Mouse (Mus musculus) neural tube, embryonic 11.5 days (tissue): ENCODE data around the gene Cbfa2t3. TPM values are rescaled to one million over a fixed set of nuclear protein-coding genes. Genes with fewer than 3 reads are reported as not detected.

ENCODE experiments used
- ATAC-seq: fragments of 200-750 bp; cut with Nextera tagmentation; 2 replicates; pipeline ENCODE4 v1.8.0; 2017; ENCODE audit warnings: moderate number of reproducible peaks, mild to moderate bottlenecking, moderate TSS enrichment, moderate library complexity; ENCODE audit not compliant: insufficient read depth, low FRiP score, low TSS enrichment
- DNase-seq: peaks from one replicate; pipeline ENCODE4 v3.0.0-alpha.2; 2015; ENCODE audit warnings: low spot score
- H3K27ac ChIP-seq: fragments of 300-500 bp; sonication (generic); 2 replicates; pipeline ENCODE4 v1.5.1; 2014; ENCODE audit warnings: low read depth, mild to moderate bottlenecking, low read length
- H3K27me3 ChIP-seq: fragments of 300-500 bp; sonication (generic); 2 replicates; pipeline ENCODE4 v1.6.1; 2014; ENCODE audit warnings: mild to moderate bottlenecking, low read length, mixed read lengths; ENCODE audit not compliant: control insufficient read depth, insufficient read depth
- H3K36me3 ChIP-seq: fragments of 300-500 bp; sonication (generic); 2 replicates; pipeline ENCODE4 v1.6.1; 2014; ENCODE audit warnings: mild to moderate bottlenecking, low read length, moderate library complexity, mixed read lengths; ENCODE audit not compliant: control insufficient read depth, insufficient read depth
- H3K4me1 ChIP-seq: fragments of 300-500 bp; sonication (generic); 2 replicates; pipeline ENCODE4 v1.6.1; 2014; ENCODE audit warnings: low read length, mixed read lengths; ENCODE audit not compliant: control insufficient read depth, insufficient read depth
- H3K4me2 ChIP-seq: fragments of 300-500 bp; sonication (generic); 2 replicates; pipeline ENCODE4 v1.6.1; 2014; ENCODE audit warnings: low read depth, mild to moderate bottlenecking, moderate library complexity
- H3K4me3 ChIP-seq: fragments of 300-500 bp; sonication (generic); 2 replicates; pipeline ENCODE4 v1.5.1; 2014; ENCODE audit warnings: low read depth, low read length
- H3K9ac ChIP-seq: fragments of 300-500 bp; sonication (generic); 2 replicates; pipeline ENCODE4 v1.6.1; 2014; ENCODE audit warnings: mild to moderate bottlenecking, low read length
- H3K9me3 ChIP-seq: fragments of 300-500 bp; sonication (generic); 2 replicates; pipeline ENCODE4 v1.6.1; 2016; ENCODE audit warnings: low read length; ENCODE audit not compliant: control insufficient read depth
- WGBS: fragments of 180-500 bp; shearing (Covaris S2); extraction: QIAGEN DNeasy Blood & Tissue Kit; methylation state at CpG from one replicate; pipeline ENCODE4 v1.1.7; 2014; 5-methylcytosine and 5-hydroxymethylcytosine counted together
- polyA plus RNA-seq: library from polyadenylated mRNA; unstranded; fragments of >200 nt; fragmentation: Nextera tagmentation; extraction: Ambion mirVana; gene quantifications from 2 replicates; pipeline ENCODE4 v1.2.1, GENCODE M21; 2014

Cbfa2t3 gene
- 7.5 and 8.5 TPM in 2 replicates for polyA plus RNA-seq

- Histone ChIP-seq H3K4me1 (no peaks in the 10 kb centered on the region), H3K27ac (no peak within 1 kb of the TSS), H3K36me3 (no peaks in the 10 kb centered on the region), H3K27me3 (no peaks in the 10 kb centered on the region), H3K4me3 (no peak within 1 kb of the TSS), H3K9me3 (no peaks in the 10 kb centered on the region), H3K9ac (no peak within 1 kb of the TSS), H3K4me2 (no peak within 1 kb of the TSS; the same call in 1 of the 2 replicates)
- DNase-seq (no peak), ATAC-seq (no peak)
- whole genome bisulfite sequencing = 53% methylated on average over 13 of the region's 13 CpGs
Observed at GRCm38 (mm10) chr8:122699005-122699492, at the start of gene Cbfa2t3. Cbfa2t3 (minus strand) TSS chr8:122699109.

- peaks cover 32% of the 10 kb centered on the region for H3K4me1 ChIP-seq
- no peak overlapping the region for H3K4me2 ChIP-seq
- 78% methylated on average over 1 of the region's 1 CpGs for WGBS
- no peak overlapping the region for H3K9ac ChIP-seq
- no peaks in the 10 kb centered on the region for H3K9me3 ChIP-seq
- H3K36me3 ChIP-seq = no peaks in the 10 kb centered on the region
- no peak overlapping the region for H3K4me3 ChIP-seq
- 0 out of 2 replicates have a peak overlapping the region, but pooled peaks have one; percentile 14 for H3K27ac ChIP-seq
- H3K27me3 ChIP-seq = no peaks in the 10 kb centered on the region
- DNase-seq (no peak), ATAC-seq (no peak)
Observed at GRCm38 (mm10) chr8:122747825-122748224, 48.9 kb upstream of the Cbfa2t3 start.

GRCm38 (mm10) chr8:122746439-122746838 is 47.5 kb upstream of the Cbfa2t3 start:
- Histone ChIP-seq H3K9me3 (no peaks in the 10 kb centered on the region), H3K4me1 (peaks cover 37% of the 10 kb centered on the region), H3K27ac (peak overlapping the region; percentile 94), H3K36me3 (no peaks in the 10 kb centered on the region), H3K4me2 (no peak overlapping the region), H3K27me3 (no peaks in the 10 kb centered on the region), H3K9ac (no peak overlapping the region), H3K4me3 (no peak overlapping the region)
- 49% methylated on average over 7 of the region's 7 CpGs for WGBS
- DNase-seq = no peak
- ATAC-seq = no peak

- H3K4me1 ChIP-seq = peaks cover 37% of the 10 kb centered on the region
- no peaks in the 10 kb centered on the region for H3K9me3 ChIP-seq
- peak overlapping the region; percentile 47 for H3K9ac ChIP-seq
- ATAC-seq (peak; percentile 73), DNase-seq (peak; percentile 79)
- H3K4me2 ChIP-seq = peak overlapping the region; percentile 27
- 4% methylated on average over 16 of the region's 16 CpGs for whole genome bisulfite sequencing
- H3K27ac ChIP-seq = peak overlapping the region; percentile 94
- H3K36me3 ChIP-seq = no peaks in the 10 kb centered on the region
- no peaks in the 10 kb centered on the region for H3K27me3 ChIP-seq
- H3K4me3 ChIP-seq = peak overlapping the region; percentile 12; the same call in 1 of the 2 replicates
Observed at GRCm38 (mm10) chr8:122745750-122746275, 46.9 kb upstream of the Cbfa2t3 start.

GRCm38 (mm10) chr8:122745022-122745749 is 46.3 kb upstream of the Cbfa2t3 start:
- ATAC-seq = peak; percentile 44
- peak; percentile 62 for DNase-seq
- Histone ChIP-seq H3K27ac (peak overlapping the region; percentile 94), H3K9me3 (no peaks in the 10 kb centered on the region), H3K4me3 (peak overlapping the region; percentile 12; the same call in 1 of the 2 replicates), H3K4me1 (peaks cover 37% of the 10 kb centered on the region), H3K9ac (peak overlapping the region; percentile 47), H3K27me3 (no peaks in the 10 kb centered on the region), H3K4me2 (peak overlapping the region; percentile 27), H3K36me3 (no peaks in the 10 kb centered on the region)
- 24% methylated on average over 17 of the region's 17 CpGs for whole genome bisulfite sequencing

GRCm38 (mm10) chr8:122742471-122742870 is 43.6 kb upstream of the Cbfa2t3 start:
- no peak overlapping the region for H3K4me3 ChIP-seq
- ATAC-seq (no peak), DNase-seq (no peak)
- WGBS = 18% methylated on average over 19 of the region's 19 CpGs
- H3K4me2 ChIP-seq = no peak overlapping the region
- no peak overlapping the region for H3K9ac ChIP-seq
- H3K4me1 ChIP-seq = peaks cover 33% of the 10 kb centered on the region
- no peak overlapping the region for H3K27ac ChIP-seq
- no peaks in the 10 kb centered on the region for H3K9me3 ChIP-seq
- no peaks in the 10 kb centered on the region for H3K36me3 ChIP-seq
- no peaks in the 10 kb centered on the region for H3K27me3 ChIP-seq

- no peak overlapping the region for H3K4me3 ChIP-seq
- H3K4me2 ChIP-seq = no peak overlapping the region
- no peaks in the 10 kb centered on the region for H3K9me3 ChIP-seq
- H3K4me1 ChIP-seq = peaks cover 10% of the 10 kb centered on the region
- WGBS = 18% methylated on average over 11 of the region's 11 CpGs
- H3K9ac ChIP-seq = peak overlapping the region; percentile 9; the same call in 1 of the 2 replicates
- ATAC-seq (no peak), DNase-seq (peak; percentile 62)
- no peaks in the 10 kb centered on the region for H3K36me3 ChIP-seq
- no peaks in the 10 kb centered on the region for H3K27me3 ChIP-seq
- no peak overlapping the region for H3K27ac ChIP-seq
Observed at GRCm38 (mm10) chr8:122739102-122739725, 40.3 kb upstream of the Cbfa2t3 start.

- H3K9ac ChIP-seq = no peak overlapping the region
- 84% methylated on average over 6 of the region's 6 CpGs for WGBS
- H3K36me3 ChIP-seq = no peaks in the 10 kb centered on the region
- H3K4me3 ChIP-seq = no peak overlapping the region
- H3K27me3 ChIP-seq = no peaks in the 10 kb centered on the region
- DNase-seq = no peak
- no peaks in the 10 kb centered on the region for H3K9me3 ChIP-seq
- H3K4me1 ChIP-seq = peaks cover 8% of the 10 kb centered on the region
- no peak overlapping the region for H3K4me2 ChIP-seq
- ATAC-seq = no peak
- no peak overlapping the region for H3K27ac ChIP-seq
Observed at GRCm38 (mm10) chr8:122737886-122738285, 39.0 kb upstream of the Cbfa2t3 start.
